Mouse (Mus musculus) kidney, postnatal 0 days (tissue): ENCODE measurements around the gene Zfp593. TPM values are rescaled to one million over a fixed set of nuclear protein-coding genes. Genes with fewer than 3 reads are reported as not detected.

Experiments used
- ATAC-seq: fragments of 200-750 bp; cut with Nextera tagmentation; replicated peaks from 2 replicates; pipeline ENCODE4 v1.8.0; 2017; ENCODE audit warnings: low read depth, moderate number of reproducible peaks, moderate TSS enrichment, moderate library complexity; ENCODE audit not compliant: low FRiP score
- DNase-seq: peaks from one replicate; pipeline ENCODE4 v3.0.0-alpha.2; 2016; ENCODE audit warnings: low spot score
- H3K27ac ChIP-seq: fragments of 300-500 bp; sonication (generic); 2 replicates; pipeline ENCODE4 v1.5.1; 2014; ENCODE audit warnings: mild to moderate bottlenecking
- H3K27me3 ChIP-seq: fragments of 300-500 bp; sonication (generic); 2 replicates; pipeline ENCODE4 v1.6.1; 2014; ENCODE audit warnings: low read length, mixed read lengths; ENCODE audit not compliant: insufficient read depth
- H3K36me3 ChIP-seq: fragments of 300-500 bp; sonication (generic); 2 replicates; pipeline ENCODE4 v1.6.1; 2014; ENCODE audit warnings: low read length, mixed read lengths; ENCODE audit not compliant: insufficient read depth
- H3K4me1 ChIP-seq: fragments of 300-500 bp; sonication (generic); replicated peaks from 2 replicates; pipeline ENCODE4 v1.6.1; 2014; ENCODE audit warnings: antibody characterized with exemption, low read length, mixed read lengths; ENCODE audit not compliant: insufficient read depth
- H3K4me2 ChIP-seq: fragments of 300-500 bp; sonication (generic); 2 replicates; pipeline ENCODE4 v1.6.1; 2014; ENCODE audit warnings: mild to moderate bottlenecking, low read length, moderate library complexity, mixed read lengths
- H3K4me3 ChIP-seq: fragments of 300-500 bp; sonication (generic); replicated peaks from 2 replicates; pipeline ENCODE4 v1.5.1; 2014; ENCODE audit warnings: low read depth, low read length
- H3K9ac ChIP-seq: fragments of 300-500 bp; sonication (generic); 2 replicates; pipeline ENCODE4 v1.6.1; 2014; ENCODE audit warnings: low read depth, low read length
- H3K9me3 ChIP-seq: fragments of 300-500 bp; sonication (generic); replicated peaks from 2 replicates; pipeline ENCODE4 v1.6.1; 2016; ENCODE audit warnings: low read length, inconsistent platforms, mixed read lengths
- CTCF ChIP-seq: IDR thresholded peaks from 2 replicates; pipeline ENCODE4 v1.5.1; 2016; ENCODE audit warnings: antibody characterized with exemption, low read depth, mild to moderate bottlenecking, moderate library complexity
- WGBS: fragments of 180-500 bp; shearing (Covaris S2); extraction: QIAGEN DNeasy Blood & Tissue Kit; methylation state at CpG from one replicate; pipeline ENCODE4 v1.1.7; 2014; 5-methylcytosine and 5-hydroxymethylcytosine counted together
- polyA plus RNA-seq: library from polyadenylated mRNA; unstranded; fragments of >200 nt; fragmentation: Nextera tagmentation; extraction: Ambion mirVana; gene quantifications from 2 replicates; pipeline ENCODE4 v1.2.1, GENCODE M21; 2015

Gene Zfp593
- polyA plus RNA-seq, 1 experiment from 2014 or later: 16.3 TPM

- peaks cover 7% of the 10 kb centered on the region for H3K27me3 ChIP-seq
- no peak overlapping the region for H3K9ac ChIP-seq
- 31% methylated on average over 11 of the region's 11 CpGs for WGBS
- no peak for TF ChIP-seq CTCF
- ATAC-seq (no peak), DNase-seq (peak; percentile 10)
- H3K4me3 ChIP-seq: no peak overlapping the region
- H3K27ac ChIP-seq: peak overlapping the region; percentile 47
- no peaks in the 10 kb centered on the region for H3K9me3 ChIP-seq
- H3K4me1 ChIP-seq: peaks cover 24% of the 10 kb centered on the region
- 0 out of 2 replicates have a peak overlapping the region, but pooled peaks have one; percentile 11 for H3K4me2 ChIP-seq
- no peaks in the 10 kb centered on the region for H3K36me3 ChIP-seq
Observed at GRCm38 (mm10) chr4:134257198-134258009, 12.0 kb upstream of the Zfp593 start.

- Histone ChIP-seq H3K4me3 (no peak overlapping the region), H3K27ac (peak overlapping the region; percentile 47), H3K4me2 (peak overlapping the region; percentile 11; the same call in 1 of the 2 replicates), H3K27me3 (peaks cover 15% of the 10 kb centered on the region), H3K4me1 (peaks cover 30% of the 10 kb centered on the region), H3K9me3 (no peaks in the 10 kb centered on the region), H3K36me3 (no peaks in the 10 kb centered on the region), H3K9ac (no peak overlapping the region)
- 21% methylated on average over 19 of the region's 19 CpGs for WGBS
- TF ChIP-seq CTCF: no peak
- DNase-seq (peak; percentile 59), ATAC-seq (0 out of 2 replicates have a peak, but pooled peaks have one; percentile 30)
Observed at GRCm38 (mm10) chr4:134256407-134257197, 11.2 kb upstream of the Zfp593 start.

- WGBS: 34% methylated on average over 4 of the region's 4 CpGs
- peaks cover 37% of the 10 kb centered on the region for H3K4me1 ChIP-seq
- no peak overlapping the region; the same call in 1 of the 2 replicates for H3K27ac ChIP-seq
- no peaks in the 10 kb centered on the region for H3K36me3 ChIP-seq
- no peak for TF ChIP-seq CTCF
- H3K27me3 ChIP-seq: peaks cover 22% of the 10 kb centered on the region
- no peak overlapping the region for H3K4me3 ChIP-seq
- no peak overlapping the region for H3K4me2 ChIP-seq
- no peaks in the 10 kb centered on the region for H3K9me3 ChIP-seq
- H3K9ac ChIP-seq: no peak overlapping the region
- DNase-seq (peak; percentile 14), ATAC-seq (no peak)
Observed at GRCm38 (mm10) chr4:134255854-134256253, 10.5 kb upstream of the Zfp593 start.

GRCm38 (mm10) chr4:134254835-134255234 lies 9.4 kb upstream of the Zfp593 start:
- Histone ChIP-seq H3K27me3 (peaks cover 26% of the 10 kb centered on the region), H3K4me2 (no peak overlapping the region), H3K36me3 (no peaks in the 10 kb centered on the region), H3K4me3 (no peak overlapping the region), H3K27ac (no peak overlapping the region), H3K4me1 (peaks cover 37% of the 10 kb centered on the region), H3K9ac (no peak overlapping the region), H3K9me3 (no peaks in the 10 kb centered on the region)
- no peak for TF ChIP-seq CTCF
- ATAC-seq (no peak), DNase-seq (no peak)
- 60% methylated on average over 3 of the region's 3 CpGs for WGBS

GRCm38 (mm10) chr4:134253722-134254324 lies 8.4 kb upstream of the Zfp593 start, which contains the start of gene Grrp1:
Gene Grrp1, minus strand, starts transcription at chr4:134254106.
- DNase-seq (peak; percentile 74), ATAC-seq (no peak)
- Histone ChIP-seq H3K4me3 (peak within 1 kb of the TSS; percentile 42), H3K4me2 (peak within 1 kb of the TSS; percentile 85), H3K27me3 (peaks cover 26% of the 10 kb centered on the region), H3K9me3 (no peaks in the 10 kb centered on the region), H3K9ac (peak within 1 kb of the TSS; percentile 49; the same call in 1 of the 2 replicates), H3K27ac (peak within 1 kb of the TSS; percentile 77), H3K4me1 (peaks cover 37% of the 10 kb centered on the region), H3K36me3 (no peaks in the 10 kb centered on the region)
- 3% methylated on average over 13 of the region's 13 CpGs for WGBS
- TF ChIP-seq CTCF: no peak
